27 mouse cellular contexts compared by ENCODE assay signal in genomic region chr9:65682183-65682582, GRCm38 (mm10).
"Had no signal": no experiment of that assay in that cellular context is flagged by ENCODE, and none has a peak within 500 bp of the region (broad histone marks: within the 10 kb centered on the region; RNA-seq: fewer than 3 reads in every experiment).

No protein-coding gene starts in this region.

- H3K9ac ChIP-seq: limb, embryonic 12.5 days; limb, embryonic 15.5 days; liver, embryonic 14.5 days; liver, postnatal 0 days; lung, embryonic 14.5 days; midbrain, embryonic 13.5 days; neural tube, embryonic 13.5 days; stomach, embryonic 15.5 days had no signal

- H3K27ac ChIP-seq: kidney, postnatal 0 days; limb, embryonic 12.5 days; limb, embryonic 15.5 days; liver, embryonic 14.5 days; macrophage; midbrain, embryonic 10.5 days; midbrain, embryonic 13.5 days; neural tube, embryonic 13.5 days; stomach, embryonic 15.5 days had no signal

- H3K27me3 ChIP-seq: limb, embryonic 12.5 days; limb, embryonic 15.5 days; megakaryocyte, embryonic 14.5 days; midbrain, embryonic 13.5 days; neural tube, embryonic 13.5 days; stomach, embryonic 15.5 days had no signal

- H3K4me2 ChIP-seq: limb, embryonic 12.5 days; limb, embryonic 15.5 days; liver, embryonic 11.5 days; lung, embryonic 14.5 days; midbrain, embryonic 13.5 days; neural tube, embryonic 13.5 days; stomach, embryonic 15.5 days had no signal

- ATAC-seq: liver, postnatal 0 days; lung, postnatal 0 days; midbrain, embryonic 13.5 days; midbrain, embryonic 16.5 days had no signal

- H3K36me3 ChIP-seq: stomach, embryonic 15.5 days had no signal

- H3K4me3 ChIP-seq: layer of hippocampus, adult 2 months; left cerebral cortex, adult 2 months; limb, embryonic 12.5 days; limb, embryonic 15.5 days; megakaryocyte, embryonic 14.5 days; midbrain, embryonic 10.5 days; midbrain, embryonic 13.5 days; myocyte; neural tube, embryonic 13.5 days; stomach, embryonic 15.5 days had no signal

- DNase-seq: kidney, postnatal 25 days; layer of hippocampus, postnatal 36 days; left cerebral cortex, postnatal 4 days; liver, postnatal 0 days; lung, embryonic 14.5 days; retina, postnatal 1 day; right cerebral cortex, postnatal 25 days; spleen, adult 18-20 months; thymus, adult 2 months; thymus, postnatal 14 days; thymus, postnatal 4 days had no signal

- H3K9me3 ChIP-seq: limb, embryonic 12.5 days; limb, embryonic 15.5 days; megakaryocyte, embryonic 14.5 days; midbrain, embryonic 10.5 days; midbrain, embryonic 13.5 days; neural tube, embryonic 13.5 days; stomach, embryonic 15.5 days had no signal
